Mouse (Mus musculus): Measurements from ENCODE around the gene Lamtor5. TPM values are rescaled to one million over a fixed set of nuclear protein-coding genes. Genes with fewer than 3 reads are reported as not detected.

Gene Lamtor5
- polyA plus RNA-seq, 1 experiment = 33.7 TPM

GRCm38 (mm10) chr3:107332960-107333380, 54.3 kb downstream of the Lamtor5 start:
- TF ChIP-seq FLI1 (IDR thresholded peaks at IDR 0.05; ENCODE audit: low read length) = no peak
- TF ChIP-seq GATA1 (IDR thresholded peaks at IDR 0.05; ENCODE audit: borderline replicate concordance, low read length) = no peak
- Histone ChIP-seq H3K9me3 (no peaks in the 10 kb centered on the region), H3K36me3 (replicated peaks; ENCODE audit: low read length) (peaks cover 24% of the 10 kb centered on the region), H3K4me1 (peaks cover 35% of the 10 kb centered on the region), H3K4me3 (replicated peaks) (peak overlapping the region; percentile 97), H3K27me3 (replicated peaks) (no peaks in the 10 kb centered on the region)

Other genes starting within 250 kb of the Lamtor5 start
- gene Kcna3, start 242.7 kb upstream of the Lamtor5 start, polyA plus RNA-seq (2012; ENCODE audit: insufficient read depth, low replicate concordance) = 9.2 and 16.7 TPM in 2 replicates
- not detected in 2 replicates for gene Kcna2, start 177.7 kb upstream of the Lamtor5 start, polyA plus RNA-seq (2012; ENCODE audit: insufficient read depth, low replicate concordance)
- not detected in 2 replicates for gene Kcna10, start 95.8 kb upstream of the Lamtor5 start, polyA plus RNA-seq (2012; ENCODE audit: insufficient read depth, low replicate concordance)
- not detected in 2 replicates for gene Cym, start 57.1 kb upstream of the Lamtor5 start, polyA plus RNA-seq (2012; ENCODE audit: insufficient read depth, low replicate concordance)
- gene A630076J17Rik, start 48.2 kb upstream of the Lamtor5 start, polyA plus RNA-seq (2012; ENCODE audit: insufficient read depth, low replicate concordance) = not detected in 2 replicates
- gene Prok1, start 39.2 kb upstream of the Lamtor5 start, polyA plus RNA-seq (2012; ENCODE audit: insufficient read depth, low replicate concordance) = not detected in 2 replicates
- not detected in 2 replicates for gene Slc16a4, start 12.4 kb downstream of the Lamtor5 start, polyA plus RNA-seq (2012; ENCODE audit: insufficient read depth, low replicate concordance)
- gene Rbm15, start 54.8 kb downstream of the Lamtor5 start, polyA plus RNA-seq (2012; ENCODE audit: insufficient read depth, low replicate concordance) = 0.38 and 1.3 TPM in 2 replicates
- gene Kcnc4, start 180.7 kb downstream of the Lamtor5 start, polyA plus RNA-seq (2012; ENCODE audit: insufficient read depth, low replicate concordance) = not detected in 2 replicates
- gene Slc6a17, start 239.2 kb downstream of the Lamtor5 start, polyA plus RNA-seq (2012; ENCODE audit: insufficient read depth, low replicate concordance) = not detected in 2 replicates

All from megakaryocyte, embryonic 14.5 days (primary cell).